Mouse (Mus musculus) brain, adult 2 months (tissue): Measurements from ENCODE around the gene Cdc42.

Experiments used
- DNase-seq: peaks from one replicate; pipeline ENCODE4 v3.0.0; 2011; ENCODE audit warnings: low read depth, low spot score

The Cdc42 gene

GRCm38 (mm10) chr4:137371596-137372523 lies 14.3 kb upstream of the Cdc42 start:
- DNase-seq = no peak

GRCm38 (mm10) chr4:137369954-137370750 lies 12.6 kb upstream of the Cdc42 start:
- peak; percentile 59 for DNase-seq

- no peak for DNase-seq
Measured at GRCm38 (mm10) chr4:137368198-137368597, 10.7 kb upstream of the Cdc42 start.

GRCm38 (mm10) chr4:137367275-137368088 lies 10.0 kb upstream of the Cdc42 start:
- DNase-seq = peak; percentile 62

- no peak for DNase-seq
Measured at GRCm38 (mm10) chr4:137366097-137366496, 8.6 kb upstream of the Cdc42 start.

GRCm38 (mm10) chr4:137365356-137366062 lies 8.0 kb upstream of the Cdc42 start:
- DNase-seq = no peak

GRCm38 (mm10) chr4:137364826-137365225 lies 7.3 kb upstream of the Cdc42 start:
- DNase-seq = no peak

GRCm38 (mm10) chr4:137360996-137361395 lies 3.5 kb upstream of the Cdc42 start:
- no peak for DNase-seq

GRCm38 (mm10) chr4:137358291-137359002 lies 927 bp upstream of the Cdc42 start:
- no peak for DNase-seq

GRCm38 (mm10) chr4:137356674-137357510 lies 628 bp downstream of the Cdc42 start:
- peak; percentile 66 for DNase-seq

- DNase-seq = no peak
Measured at GRCm38 (mm10) chr4:137350627-137351026, 6.9 kb downstream of the Cdc42 start.

- DNase-seq = no peak
Measured at GRCm38 (mm10) chr4:137345790-137346189, 11.7 kb downstream of the Cdc42 start.

GRCm38 (mm10) chr4:137345112-137345511 lies 12.4 kb downstream of the Cdc42 start:
- no peak for DNase-seq

GRCm38 (mm10) chr4:137342816-137343215 lies 14.7 kb downstream of the Cdc42 start:
- no peak for DNase-seq

GRCm38 (mm10) chr4:137339415-137339814 lies 18.1 kb downstream of the Cdc42 start:
- DNase-seq = peak; percentile 55

- no peak for DNase-seq
Measured at GRCm38 (mm10) chr4:137336468-137336867, 21.1 kb downstream of the Cdc42 start.

- no peak for DNase-seq
Measured at GRCm38 (mm10) chr4:137332051-137332450, 25.5 kb downstream of the Cdc42 start.

GRCm38 (mm10) chr4:137326494-137326893 lies 31.0 kb downstream of the Cdc42 start:
- no peak for DNase-seq

GRCm38 (mm10) chr4:137324926-137325325 lies 32.6 kb downstream of the Cdc42 start:
- DNase-seq = no peak
